Mouse (Mus musculus): Measurements from ENCODE around the gene Canx.
A peak's percentile ranks its signal among the peaks of the same experiment; 100 is the strongest.

Gene Canx

DNA sequence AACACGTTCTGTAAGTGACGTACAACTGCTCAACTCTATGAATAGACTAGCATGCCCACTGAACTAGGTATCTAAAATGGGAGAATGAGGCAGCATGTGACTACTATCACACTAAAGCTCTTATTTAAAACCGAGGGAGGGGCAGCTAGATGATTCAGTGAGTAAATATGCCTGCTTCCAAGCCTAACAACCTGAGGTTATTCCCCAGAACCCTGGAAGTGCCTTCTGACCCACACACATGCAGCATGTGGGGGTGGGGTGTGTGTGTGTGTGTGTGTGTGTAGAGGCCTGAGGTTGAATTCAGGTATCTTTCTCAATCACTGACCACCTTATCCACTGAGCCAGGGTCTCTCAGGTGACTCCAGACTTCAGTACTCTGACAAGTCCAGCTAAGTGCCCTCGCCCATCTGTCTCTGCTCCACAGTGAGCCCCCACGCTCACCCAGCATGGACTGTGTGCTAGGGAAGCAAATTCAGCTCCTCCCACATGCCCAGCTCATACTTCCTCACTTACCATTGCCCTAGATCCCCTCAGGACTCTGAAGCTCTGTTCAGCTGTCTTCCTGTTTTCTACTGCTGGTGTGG is 49.8 kb downstream of the Canx start:
- DNase-seq (ENCODE audit: low read depth), result no peak

DNA sequence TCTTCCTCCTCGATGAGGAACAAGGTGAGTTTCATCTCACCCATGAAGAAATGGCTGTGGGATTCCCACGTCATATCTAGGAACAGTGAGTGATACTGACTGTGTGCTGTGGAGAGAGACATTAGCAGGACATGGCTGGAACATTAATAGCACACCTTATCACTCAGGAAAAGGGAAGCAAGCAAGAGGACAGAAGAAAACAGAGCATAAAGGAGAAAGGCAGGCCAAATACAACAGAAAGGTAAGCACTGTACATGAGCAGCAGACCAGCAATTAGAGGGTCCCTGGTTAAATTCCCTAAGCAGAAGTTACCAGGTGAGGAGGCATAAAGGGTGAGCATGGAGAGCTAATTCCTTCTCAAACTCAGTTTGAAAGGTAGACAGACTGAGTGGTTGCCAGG is 50.4 kb downstream of the Canx start:
- DNase-seq (ENCODE audit: low read depth), result no peak

DNA sequence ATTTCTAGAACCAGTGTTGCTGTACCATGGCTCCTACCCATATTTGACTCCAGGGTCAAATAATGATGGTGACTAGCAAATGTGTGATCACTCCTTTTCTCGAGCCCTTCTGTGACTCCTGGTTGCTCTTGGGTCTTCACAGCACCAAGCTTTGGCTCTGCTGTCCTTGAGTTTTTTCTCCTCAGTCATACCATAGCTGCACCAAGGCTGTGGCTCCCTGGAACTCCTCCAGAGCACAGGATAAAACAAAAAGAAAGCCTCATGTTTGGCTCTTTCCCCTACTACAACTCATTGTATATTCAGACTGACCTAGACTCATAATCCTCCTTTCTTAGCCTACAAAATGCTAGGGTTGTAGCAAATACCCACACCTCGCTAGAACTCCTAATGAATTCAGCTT is 52.7 kb downstream of the Canx start:
- no peak for DNase-seq (ENCODE audit: low read depth)

DNA sequence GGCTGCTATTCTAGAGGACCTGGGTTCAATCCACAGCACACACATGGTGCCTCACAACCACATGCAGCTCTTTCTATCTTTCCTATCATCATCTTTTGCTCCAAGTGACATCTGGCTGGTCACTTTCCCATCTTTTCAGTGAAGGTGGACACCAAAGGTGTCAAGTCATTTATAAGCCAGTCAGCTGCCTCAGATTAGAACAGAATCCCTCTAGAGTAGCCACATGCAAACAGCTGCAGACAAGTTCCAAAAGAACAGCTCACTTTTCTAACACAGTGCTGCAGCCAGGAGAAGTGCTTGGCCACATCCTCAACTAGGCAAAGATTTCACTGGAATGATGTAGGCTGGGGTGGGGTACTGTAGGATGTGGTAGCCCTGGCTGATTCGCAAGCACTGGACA is 55.6 kb downstream of the Canx start:
- DNase-seq (ENCODE audit: low read depth), result no peak

DNA sequence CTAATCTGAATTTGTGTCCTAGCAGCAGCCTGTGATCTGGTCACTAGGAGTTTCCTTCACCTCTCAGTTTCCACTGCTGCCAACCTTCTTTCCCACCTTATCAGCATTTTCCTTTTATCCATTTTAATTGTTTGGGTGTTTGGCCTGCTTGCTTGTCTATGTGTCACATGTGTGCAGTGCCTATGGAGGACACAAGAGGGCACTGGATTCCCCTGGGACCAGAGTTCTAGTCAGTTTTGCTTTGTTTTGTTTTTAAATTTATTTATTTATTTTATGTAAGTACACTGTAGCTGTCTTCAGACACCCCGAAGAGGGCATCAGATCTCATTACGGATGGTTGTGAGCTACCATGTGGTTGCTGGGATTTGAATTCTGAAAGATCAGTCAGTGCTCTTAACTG is 56.3 kb downstream of the Canx start:
- DNase-seq (ENCODE audit: low read depth), result peak; percentile 61

DNA sequence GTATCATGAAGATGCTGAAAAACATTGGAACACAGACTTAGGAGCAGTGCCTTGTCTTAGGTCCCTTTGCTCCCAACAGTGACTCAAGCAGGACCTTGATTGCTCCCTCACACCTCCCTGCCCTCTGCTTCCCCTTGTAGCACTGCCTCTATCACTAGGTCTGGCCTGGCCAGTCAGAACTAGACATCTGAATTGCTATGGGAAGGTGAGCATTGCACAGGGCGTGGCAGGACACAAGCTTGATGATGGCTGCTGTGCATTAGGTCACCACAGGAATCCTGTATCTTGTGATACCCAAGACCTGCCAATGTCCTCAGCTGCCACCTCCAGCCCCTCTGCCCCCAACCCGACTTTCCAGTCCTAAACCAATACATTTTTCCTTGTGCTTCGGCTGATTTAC is 58.5 kb downstream of the Canx start:
- DNase-seq (ENCODE audit: low read depth), result no peak

DNA sequence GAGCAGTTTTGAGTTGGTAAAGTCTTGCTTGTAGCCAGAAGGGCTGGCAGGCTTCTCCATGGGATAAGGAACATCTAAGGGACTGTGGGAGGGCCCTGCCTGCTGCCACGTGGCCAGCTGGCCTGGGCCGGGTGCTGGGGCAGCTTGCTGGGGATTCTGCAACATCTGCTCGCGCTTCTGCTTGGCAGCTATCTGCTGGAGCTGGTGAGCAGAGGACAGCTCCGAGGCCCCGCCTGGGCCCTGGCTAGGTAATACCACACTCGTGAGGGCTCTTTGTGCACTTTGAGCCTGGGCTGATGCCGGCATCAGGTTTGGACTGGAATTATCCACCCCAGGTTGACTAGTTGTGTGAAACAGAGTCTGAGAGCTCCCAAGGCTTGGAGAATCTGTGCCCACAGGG is 59.5 kb downstream of the Canx start:
- no peak for DNase-seq (ENCODE audit: low read depth)

DNA sequence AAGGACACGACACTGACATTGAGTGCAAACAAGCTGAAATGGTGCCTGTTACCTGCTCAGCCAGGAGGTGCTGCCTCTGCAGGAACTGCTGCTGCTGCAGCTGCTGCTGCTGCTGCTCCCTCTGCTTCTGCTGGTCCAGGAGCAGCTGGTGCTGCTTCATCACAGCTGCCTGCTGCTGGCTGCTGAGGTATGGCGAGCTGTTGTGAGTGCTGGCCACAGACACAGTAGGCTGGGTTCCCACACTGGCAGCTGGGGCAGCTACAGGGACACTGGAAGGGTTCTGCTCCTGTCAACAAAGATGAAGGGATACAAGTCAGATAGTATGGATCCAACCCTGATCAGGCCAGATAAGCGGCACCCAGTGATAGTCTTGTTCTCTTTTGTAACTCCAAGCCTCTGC is 62.3 kb downstream of the Canx start:
- DNase-seq (ENCODE audit: low read depth), result no peak

DNA sequence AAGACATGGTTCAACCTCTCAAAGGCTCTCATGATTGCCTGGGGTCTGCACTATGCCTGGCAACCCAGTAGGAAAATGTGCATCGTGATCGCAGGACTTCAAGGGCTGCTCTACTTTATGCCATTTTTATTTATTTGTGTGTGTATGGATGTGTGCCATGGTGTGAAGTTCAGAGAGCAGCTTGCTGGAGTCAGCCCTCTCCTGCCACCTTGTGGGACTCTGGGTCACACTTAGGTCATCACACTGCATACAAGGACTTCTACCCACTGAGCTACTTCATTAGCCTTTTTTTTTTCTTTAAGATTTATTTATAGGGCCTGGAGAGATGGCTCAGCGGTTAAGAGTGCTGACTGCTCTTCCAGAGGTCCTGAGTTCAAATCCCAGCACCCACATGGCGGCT is 63.5 kb downstream of the Canx start:
- DNase-seq (ENCODE audit: low read depth), result no peak

DNA sequence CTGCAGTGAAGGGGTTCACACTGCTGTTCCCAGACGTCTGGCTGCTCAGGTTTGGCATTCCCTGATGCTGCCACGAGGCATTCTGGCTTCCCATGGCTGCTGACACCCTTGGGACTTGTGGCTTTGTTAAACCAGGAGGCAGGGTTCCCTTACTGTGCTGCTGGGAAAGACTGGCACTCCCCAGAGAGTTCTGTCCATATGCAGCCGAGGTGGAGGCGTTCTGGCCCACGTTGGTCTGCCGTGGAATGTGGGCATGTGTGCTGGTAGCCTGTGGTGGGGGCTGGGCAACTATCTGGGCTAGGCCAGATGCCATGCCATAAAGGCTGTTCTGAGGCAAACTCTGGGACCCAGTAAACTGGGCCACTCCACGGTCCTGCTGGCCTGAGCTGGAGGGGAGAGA is 67.2 kb downstream of the Canx start:
- DNase-seq (ENCODE audit: low read depth), result no peak

DNA sequence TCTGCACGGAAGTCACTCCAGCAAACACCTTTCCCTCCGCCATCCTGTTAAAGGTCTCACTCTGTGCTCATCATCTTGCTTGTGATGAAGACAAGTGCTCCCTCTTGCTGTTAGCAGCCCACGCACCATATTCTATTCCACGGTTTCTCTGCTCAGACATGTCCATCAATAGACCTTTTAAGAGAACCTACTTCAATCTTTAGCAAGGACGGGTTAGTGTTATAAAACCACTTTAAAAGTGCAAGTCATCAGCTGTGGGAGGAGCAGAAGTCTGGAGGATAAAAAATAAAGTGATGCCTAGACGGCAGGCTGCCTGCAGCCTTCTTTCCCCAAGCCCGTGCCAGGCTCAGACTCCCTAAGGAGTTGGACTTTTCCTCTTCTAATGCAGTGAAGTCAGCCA is 68.9 kb downstream of the Canx start:
- no peak for DNase-seq (ENCODE audit: low read depth)

DNA sequence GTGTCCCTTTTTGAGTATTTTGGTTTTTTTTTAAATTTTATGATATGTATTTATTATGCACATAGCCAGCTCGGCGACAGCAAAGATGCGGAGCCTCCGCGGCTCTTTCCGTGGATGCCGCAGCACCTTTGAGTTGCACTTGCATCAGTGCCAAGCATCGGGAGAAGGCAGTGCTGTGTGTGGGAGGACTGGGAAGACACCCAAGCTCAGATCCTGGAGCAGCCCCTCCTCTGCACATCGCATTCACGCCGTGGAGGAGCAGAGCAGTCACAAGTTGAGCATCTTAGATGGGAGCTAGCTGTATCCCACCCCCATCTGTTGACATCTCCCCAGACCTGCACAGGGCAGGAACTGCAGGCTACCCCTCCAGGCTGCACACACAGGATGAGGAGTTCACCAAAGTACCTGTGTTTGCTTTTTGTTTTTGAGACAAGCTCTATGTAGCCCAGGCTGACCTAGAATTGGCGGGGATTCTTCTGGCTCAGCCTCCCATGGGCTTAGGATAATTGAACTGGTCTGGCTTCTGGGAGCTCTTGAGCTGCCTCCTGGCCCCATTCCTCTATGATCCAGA is 71.4 kb downstream of the Canx start:
- DNase-seq (ENCODE audit: low read depth), result no peak

DNA sequence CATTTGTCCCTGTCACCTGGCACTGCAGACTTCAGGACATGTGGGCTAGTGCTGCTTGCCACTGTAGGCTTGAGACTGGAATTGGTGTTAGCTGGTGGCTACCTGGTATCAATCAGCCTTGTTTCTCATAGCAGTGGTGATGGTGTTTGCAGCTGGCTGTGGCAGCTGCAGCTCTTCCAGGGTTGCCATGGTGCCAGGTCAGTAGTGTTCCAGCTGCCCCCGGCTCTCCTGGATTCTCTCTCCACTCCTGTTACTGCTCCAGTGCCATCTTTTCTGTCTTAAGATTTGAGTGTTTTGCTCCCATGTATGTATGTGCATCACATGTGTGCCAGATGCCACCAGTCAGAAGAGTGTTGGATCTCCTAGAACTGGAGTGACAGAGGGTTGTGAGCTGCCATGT is 72.1 kb downstream of the Canx start:
- DNase-seq (ENCODE audit: low read depth), result no peak

DNA sequence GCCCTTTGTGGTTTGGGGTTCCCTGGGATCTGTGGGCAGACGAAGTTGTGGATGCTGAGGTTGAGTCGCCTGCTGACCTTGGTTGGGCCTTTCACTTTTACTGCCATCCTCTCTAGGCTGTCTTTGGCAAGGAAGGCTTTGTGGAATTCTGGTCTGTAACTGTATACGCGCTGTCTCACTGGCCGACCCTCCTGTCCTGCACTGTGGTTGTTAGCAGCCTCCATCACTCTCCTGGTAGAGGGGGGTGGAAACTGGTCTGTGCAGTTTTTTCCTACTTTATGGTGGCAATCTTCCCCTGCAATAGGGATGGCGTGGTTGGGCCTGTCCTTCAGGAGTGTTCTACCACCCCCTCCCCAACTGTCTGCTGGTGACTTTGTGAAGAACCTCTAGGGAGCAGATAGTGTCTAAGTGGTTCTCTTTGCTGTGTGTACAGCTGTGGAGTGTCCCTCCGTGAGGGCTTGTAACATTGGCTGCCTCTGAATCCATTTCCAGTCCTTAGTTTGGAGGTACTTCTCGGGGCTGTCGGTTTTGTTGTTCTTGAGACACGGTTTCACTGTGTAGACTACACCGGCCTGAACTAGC is 72.7 kb downstream of the Canx start:
- DNase-seq (ENCODE audit: low read depth), result no peak

DNA sequence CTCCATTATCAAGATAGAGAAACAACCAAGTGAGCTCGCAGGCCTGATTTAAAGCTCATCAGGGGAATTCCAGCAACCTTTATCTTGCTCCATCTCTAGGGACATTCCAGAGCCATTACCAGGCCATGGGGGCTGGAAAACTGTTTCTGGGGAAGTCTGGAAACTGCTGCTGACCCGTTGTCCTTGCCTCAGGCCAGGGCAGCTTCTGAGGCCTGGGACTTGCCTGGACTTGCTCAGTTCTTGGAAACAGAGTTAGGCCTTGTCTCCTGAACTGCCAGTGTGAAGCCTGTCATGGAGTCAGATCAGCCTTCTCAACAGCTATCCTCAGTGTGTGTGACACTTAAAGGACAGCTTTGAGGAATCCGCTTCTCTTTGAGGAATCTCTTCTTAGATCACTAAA is 73.3 kb downstream of the Canx start:
- no peak for DNase-seq (ENCODE audit: low read depth)

DNA sequence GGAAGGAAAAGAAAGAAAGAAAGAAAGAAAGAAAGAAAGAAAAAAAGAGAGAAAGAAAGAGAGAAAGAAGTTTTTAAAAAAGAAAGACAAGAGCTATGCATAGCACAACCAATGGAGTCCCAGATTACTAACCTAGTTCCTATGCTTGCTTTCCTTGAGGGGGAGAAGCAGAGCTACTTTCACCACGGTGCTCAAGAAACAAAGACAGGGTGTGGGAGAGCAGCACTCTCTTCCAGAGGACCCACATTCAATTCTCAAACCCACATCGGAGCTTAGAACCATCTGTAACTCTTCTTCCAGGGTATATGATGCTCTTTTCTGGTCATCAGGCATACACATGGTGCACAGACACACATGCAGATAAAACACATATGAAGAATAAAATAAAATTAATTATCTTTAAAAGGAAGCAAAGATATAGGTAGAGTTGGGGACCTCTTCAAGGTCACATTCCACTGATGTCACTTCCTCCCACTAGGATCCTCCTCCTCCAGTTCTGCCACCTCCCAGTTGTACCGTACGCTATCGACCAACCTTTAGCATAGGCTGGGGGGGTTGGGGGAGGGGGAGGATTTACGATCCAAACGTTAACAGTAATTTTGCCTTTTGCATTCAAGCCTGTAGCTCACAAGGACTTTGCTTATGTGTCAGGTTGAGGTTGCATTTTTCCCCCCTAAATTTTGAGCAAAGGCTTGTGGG is 76.9 kb downstream of the Canx start:
- no peak for DNase-seq (ENCODE audit: low read depth)

DNA sequence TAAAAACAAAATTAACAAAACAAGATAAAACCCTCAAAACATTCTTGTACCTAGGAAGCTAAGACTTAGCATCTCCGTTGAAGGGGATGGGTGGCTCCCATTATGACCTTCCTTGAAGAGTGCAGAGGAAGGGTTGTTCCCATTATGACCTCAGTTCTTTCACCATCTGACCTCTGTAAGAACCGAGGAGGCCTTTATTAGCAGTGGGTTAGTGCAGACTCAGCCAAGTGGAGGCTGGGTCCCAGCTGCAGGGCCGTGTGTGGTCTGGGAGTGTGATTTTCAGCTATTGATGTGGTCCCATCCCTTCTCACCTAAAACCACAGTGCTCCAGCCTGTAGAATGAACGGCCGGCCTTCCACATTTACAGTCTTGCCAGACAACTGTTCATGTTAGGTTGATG is 80.2 kb downstream of the Canx start:
- DNase-seq (ENCODE audit: low read depth), result no peak
